Mouse (Mus musculus) midbrain, postnatal 0 days (tissue): Measurements from ENCODE around the gene Frmd5. TPM values are rescaled to one million over a fixed set of nuclear protein-coding genes. Genes with fewer than 3 reads are reported as not detected.

Experiments
- ATAC-seq: fragments of 200-750 bp; cut with Nextera tagmentation; 2 replicates; pipeline ENCODE4 v1.8.0; 2017; ENCODE audit warnings: moderate number of reproducible peaks, mild to moderate bottlenecking, moderate TSS enrichment, moderate library complexity; ENCODE audit not compliant: low FRiP score
- DNase-seq: peaks from one replicate; pipeline ENCODE4 v3.0.0-alpha.2; 2015; ENCODE audit warnings: low spot score
- H3K27ac ChIP-seq: fragments of 300-500 bp; sonication (generic); 2 replicates; pipeline ENCODE4 v1.5.1; 2014; ENCODE audit warnings: low read depth, mild to moderate bottlenecking, low read length, mixed read lengths
- H3K27me3 ChIP-seq: fragments of 300-500 bp; sonication (generic); 2 replicates; pipeline ENCODE4 v1.6.1; 2014; ENCODE audit warnings: low read length, control low read depth, mixed read lengths; ENCODE audit not compliant: insufficient read depth
- H3K36me3 ChIP-seq: fragments of 300-500 bp; sonication (generic); 2 replicates; pipeline ENCODE4 v1.6.1; 2014; ENCODE audit warnings: low read length, control low read depth, mixed read lengths; ENCODE audit not compliant: insufficient read depth
- H3K4me1 ChIP-seq: fragments of 300-500 bp; sonication (generic); 2 replicates; pipeline ENCODE4 v1.6.1; 2014; ENCODE audit warnings: mild to moderate bottlenecking, control low read depth, antibody characterized with exemption, low read length, mixed read lengths; ENCODE audit not compliant: insufficient read depth
- H3K4me2 ChIP-seq: fragments of 300-500 bp; sonication (generic); 2 replicates; pipeline ENCODE4 v1.6.1; 2014; ENCODE audit warnings: low read depth, mild to moderate bottlenecking, low read length, mixed read lengths; ENCODE audit not compliant: poor library complexity, severe bottlenecking
- H3K4me3 ChIP-seq: fragments of 300-500 bp; sonication (generic); 2 replicates; pipeline ENCODE4 v1.5.1; 2014; ENCODE audit warnings: low read depth, mild to moderate bottlenecking, low read length, moderate library complexity
- H3K9ac ChIP-seq: fragments of 300-500 bp; sonication (generic); replicated peaks from 2 replicates; pipeline ENCODE4 v1.6.1; 2014; ENCODE audit warnings: mild to moderate bottlenecking, low read length, moderate library complexity, mixed read lengths; ENCODE audit not compliant: poor library complexity, severe bottlenecking
- H3K9me3 ChIP-seq: fragments of 300-500 bp; sonication (generic); 2 replicates; pipeline ENCODE4 v1.6.1; 2016; ENCODE audit warnings: low read length, control low read depth
- CTCF ChIP-seq: IDR thresholded peaks from 2 replicates; pipeline ENCODE4 v1.5.1; 2016; ENCODE audit warnings: antibody characterized with exemption, mild to moderate bottlenecking
- whole genome bisulfite sequencing: fragments of 180-500 bp; shearing (Covaris S2); extraction: QIAGEN DNeasy Blood & Tissue Kit; methylation state at CpG from one replicate; pipeline ENCODE4 v1.1.7; 2014; 5-methylcytosine and 5-hydroxymethylcytosine counted together
- polyA plus RNA-seq: library from polyadenylated mRNA; unstranded; fragments of >200 nt; fragmentation: Nextera tagmentation; extraction: Ambion mirVana; gene quantifications from 2 replicates; pipeline ENCODE4 v1.2.1, GENCODE M21; 2015
- total RNA-seq: library from RNA; depleted of rRNA; stranded (reverse); fragments of >200 nt; gene quantifications from 2 replicates; pipeline ENCODE4 v1.2.3, GENCODE M21; 2014

Frmd5 gene
- total and polyA plus RNA-seq, 2 experiments from 2014 or later, result 14.6 to 38.3 TPM

DNA sequence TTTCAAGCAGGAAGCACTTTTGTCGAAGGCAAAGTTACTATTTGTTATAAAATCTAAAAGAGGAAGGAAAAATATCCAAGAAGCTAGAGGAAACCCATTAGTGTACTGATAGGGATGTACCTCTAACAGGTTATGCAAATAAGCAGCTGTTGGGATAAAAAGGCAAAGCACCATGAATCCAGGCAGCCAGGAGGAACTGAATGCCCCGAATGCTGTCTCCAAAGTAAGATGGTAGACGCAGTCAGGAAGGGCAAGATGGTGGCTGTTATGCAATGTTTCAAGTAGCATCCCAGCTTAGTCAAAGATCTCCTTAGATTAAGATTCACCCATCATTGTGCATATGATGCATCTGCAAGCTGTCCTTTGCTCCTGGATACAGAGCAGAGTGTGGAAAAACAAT is 2.2 kb upstream of the Frmd5 start:
- no peaks in the 10 kb centered on the region for H3K9me3 ChIP-seq
- H3K4me3 ChIP-seq, result no peak overlapping the region
- H3K27ac ChIP-seq, result no peak overlapping the region
- H3K27me3 ChIP-seq, result no peaks in the 10 kb centered on the region
- ATAC-seq, result no peak
- DNase-seq, result no peak
- no peaks in the 10 kb centered on the region for H3K4me1 ChIP-seq
- TF ChIP-seq CTCF, result no peak
- no peak overlapping the region for H3K9ac ChIP-seq
- H3K36me3 ChIP-seq, result no peaks in the 10 kb centered on the region
- H3K4me2 ChIP-seq, result no peak overlapping the region
- WGBS, result 81% methylated on average over 3 of the region's 3 CpGs

DNA sequence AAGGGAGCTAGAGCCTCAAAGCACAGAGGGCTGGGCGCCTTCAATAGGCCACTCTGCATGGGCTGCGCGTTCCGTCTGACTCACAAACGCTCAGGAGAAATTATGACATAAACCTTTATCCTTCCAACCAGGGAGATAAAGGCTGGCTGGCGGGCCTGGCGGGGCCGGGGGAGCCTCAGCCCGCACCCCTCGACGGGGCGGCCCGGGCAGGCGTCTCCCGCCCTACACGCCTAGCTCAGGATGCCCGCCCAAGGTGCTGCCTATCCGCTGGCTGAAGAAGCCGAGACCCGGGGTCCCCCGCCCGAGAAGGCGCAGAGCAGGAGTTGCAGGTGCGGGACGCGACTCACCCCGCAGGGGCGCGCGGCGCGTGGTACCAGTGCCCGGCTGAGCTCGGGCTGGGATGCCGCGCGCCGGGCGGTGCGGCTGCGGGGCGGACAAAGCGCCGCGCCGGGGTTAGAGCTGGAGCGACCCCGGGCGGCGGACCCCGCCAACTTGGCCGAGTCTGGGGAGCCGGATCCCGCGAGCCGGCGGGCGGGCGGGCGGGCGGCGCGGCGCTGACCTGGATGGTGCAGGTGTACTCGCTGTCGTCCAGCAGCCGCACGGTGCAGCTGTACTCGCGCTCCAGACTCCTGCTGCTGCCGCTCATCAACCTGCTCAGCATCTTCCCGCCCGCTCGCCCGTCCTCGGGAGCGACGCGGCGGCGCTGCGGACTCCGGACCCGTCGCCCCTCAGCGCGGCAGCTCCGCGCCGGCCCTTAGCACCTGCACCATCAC is 530 bp downstream of the Frmd5 start:
- H3K9ac ChIP-seq, result peak overlapping the region; percentile 81
- peak overlapping the region; percentile 87 for H3K4me3 ChIP-seq
- no peaks in the 10 kb centered on the region for H3K27me3 ChIP-seq
- H3K36me3 ChIP-seq, result no peaks in the 10 kb centered on the region
- no peaks in the 10 kb centered on the region for H3K9me3 ChIP-seq
- no peaks in the 10 kb centered on the region for H3K4me1 ChIP-seq
- H3K27ac ChIP-seq, result peak overlapping the region; percentile 92
- no peak for TF ChIP-seq CTCF
- H3K4me2 ChIP-seq, result peak overlapping the region; percentile 86
- DNase-seq (peak; percentile 50), ATAC-seq (peak; percentile 82)
- WGBS, result under 1% methylated on average over 58 of the region's 90 CpGs

DNA sequence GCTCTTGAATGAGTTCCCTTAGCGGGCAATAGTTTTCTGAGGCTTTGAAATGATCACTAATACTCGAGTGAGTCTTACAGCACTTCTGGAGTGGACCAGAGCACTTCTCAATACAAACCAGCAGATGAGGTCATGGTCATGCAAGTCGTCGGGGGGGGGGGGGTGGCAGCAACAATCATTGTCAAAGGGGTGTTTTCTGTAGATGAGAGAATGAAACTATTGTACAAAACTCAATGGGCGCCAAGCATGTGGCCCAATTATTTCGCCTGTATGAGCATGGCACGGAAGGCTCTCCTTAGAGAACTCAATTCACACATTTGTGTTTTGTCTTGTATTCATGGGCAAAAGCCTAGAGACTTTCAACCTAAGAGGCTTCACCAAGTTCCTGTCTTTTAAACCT is 7.8 kb downstream of the Frmd5 start:
- WGBS, result 81% methylated on average over 7 of the region's 7 CpGs
- no peak for TF ChIP-seq CTCF

DNA sequence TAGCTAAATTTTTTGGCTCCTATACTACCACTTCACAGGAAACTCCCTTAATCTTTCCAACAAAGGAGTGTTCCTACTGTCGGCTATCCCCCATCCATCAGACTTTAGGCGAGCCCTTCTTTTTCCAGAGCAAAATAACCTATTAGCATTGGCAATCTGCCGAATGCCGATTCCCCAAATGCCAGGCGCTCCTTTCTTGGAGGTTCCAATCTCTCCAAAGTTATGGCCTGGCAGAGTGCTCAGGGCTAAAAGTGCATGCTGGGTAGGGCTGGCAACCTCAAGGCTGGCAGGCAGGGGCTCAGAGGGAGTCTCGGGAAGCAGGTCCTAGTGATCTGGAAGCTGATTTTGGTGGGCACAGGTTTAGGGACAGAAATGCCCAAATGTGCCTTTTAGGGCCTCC is 10.9 kb downstream of the Frmd5 start:
- H3K4me3 ChIP-seq, result no peak overlapping the region
- WGBS, result 84% methylated on average over 6 of the region's 6 CpGs
- no peaks in the 10 kb centered on the region for H3K27me3 ChIP-seq
- no peak overlapping the region for H3K9ac ChIP-seq
- no peak for TF ChIP-seq CTCF
- no peak for ATAC-seq
- no peaks in the 10 kb centered on the region for H3K4me1 ChIP-seq
- no peak overlapping the region for H3K27ac ChIP-seq
- H3K4me2 ChIP-seq, result no peak overlapping the region
- DNase-seq, result no peak
- no peaks in the 10 kb centered on the region for H3K36me3 ChIP-seq
- H3K9me3 ChIP-seq, result no peaks in the 10 kb centered on the region

More for the DNA sequence above, 7.8 kb downstream of the Frmd5 start:
- Histone ChIP-seq H3K36me3 (no peaks in the 10 kb centered on the region), H3K27me3 (no peaks in the 10 kb centered on the region), H3K4me3 (no peak overlapping the region), H3K9me3 (no peaks in the 10 kb centered on the region), H3K4me1 (no peaks in the 10 kb centered on the region), H3K4me2 (no peak overlapping the region), H3K9ac (no peak overlapping the region), H3K27ac (no peak overlapping the region)
- DNase-seq, result no peak
- ATAC-seq, result no peak

DNA sequence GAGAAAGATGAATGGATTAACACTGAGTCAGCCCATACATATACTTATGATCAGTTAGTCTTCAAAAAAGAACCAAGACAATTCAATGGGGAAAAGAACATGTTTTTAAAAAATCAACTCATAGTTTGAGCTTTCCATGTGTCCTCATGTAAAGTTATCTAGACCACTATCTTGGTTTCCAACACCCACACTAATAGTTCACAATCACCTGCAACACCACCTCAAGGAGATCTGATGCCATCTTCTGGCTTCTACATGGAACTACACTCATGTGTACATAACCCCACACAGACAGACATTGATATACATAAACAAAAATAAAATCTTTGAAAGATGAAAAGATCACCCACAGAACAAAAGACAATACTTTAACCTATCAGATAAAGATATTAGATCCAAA is 17.1 kb downstream of the Frmd5 start:
- Histone ChIP-seq H3K27ac (no peak overlapping the region), H3K27me3 (no peaks in the 10 kb centered on the region), H3K9ac (no peak overlapping the region), H3K4me3 (no peak overlapping the region), H3K9me3 (no peaks in the 10 kb centered on the region), H3K4me1 (no peaks in the 10 kb centered on the region), H3K36me3 (no peaks in the 10 kb centered on the region), H3K4me2 (no peak overlapping the region)
- DNase-seq (no peak), ATAC-seq (no peak)
- peak; percentile 39; the same call in 1 of the 2 replicates for TF ChIP-seq CTCF

DNA sequence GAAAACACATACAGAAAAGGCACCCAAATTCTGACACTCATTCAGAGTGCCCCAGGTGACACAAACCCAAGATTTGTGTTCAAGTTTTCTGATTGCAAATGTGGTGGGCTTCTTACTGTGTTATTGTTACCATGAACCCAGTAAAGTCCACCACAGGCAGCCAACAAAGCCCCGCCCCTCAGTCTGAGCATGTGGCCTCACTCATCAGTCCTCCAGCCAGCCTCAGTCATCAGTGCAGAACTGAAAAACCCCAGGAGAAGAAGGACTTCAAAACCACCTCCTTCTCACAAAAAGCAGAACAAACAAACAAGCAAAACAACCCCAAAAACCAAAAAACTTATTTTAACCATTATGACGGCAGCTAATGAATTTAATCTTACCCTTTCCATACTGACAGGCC is 18.5 kb downstream of the Frmd5 start:
- TF ChIP-seq CTCF, result no peak
- 93% methylated on average over 2 of the region's 2 CpGs for WGBS

More for the DNA sequence above, 18.5 kb downstream of the Frmd5 start:
- DNase-seq (no peak), ATAC-seq (no peak)
- Histone ChIP-seq H3K4me3 (no peak overlapping the region), H3K27me3 (no peaks in the 10 kb centered on the region), H3K9me3 (no peaks in the 10 kb centered on the region), H3K9ac (no peak overlapping the region), H3K4me1 (no peaks in the 10 kb centered on the region), H3K36me3 (no peaks in the 10 kb centered on the region), H3K4me2 (no peak overlapping the region), H3K27ac (no peak overlapping the region)
